Mouse (Mus musculus): ENCODE measurements at regions not wholly inside any gene's neighbourhood (a gene's known extent, or its start where the extent isn't known, plus 50 kb on each side); places are given as distances from the start of the nearest gene placed in this dataset.

DNA sequence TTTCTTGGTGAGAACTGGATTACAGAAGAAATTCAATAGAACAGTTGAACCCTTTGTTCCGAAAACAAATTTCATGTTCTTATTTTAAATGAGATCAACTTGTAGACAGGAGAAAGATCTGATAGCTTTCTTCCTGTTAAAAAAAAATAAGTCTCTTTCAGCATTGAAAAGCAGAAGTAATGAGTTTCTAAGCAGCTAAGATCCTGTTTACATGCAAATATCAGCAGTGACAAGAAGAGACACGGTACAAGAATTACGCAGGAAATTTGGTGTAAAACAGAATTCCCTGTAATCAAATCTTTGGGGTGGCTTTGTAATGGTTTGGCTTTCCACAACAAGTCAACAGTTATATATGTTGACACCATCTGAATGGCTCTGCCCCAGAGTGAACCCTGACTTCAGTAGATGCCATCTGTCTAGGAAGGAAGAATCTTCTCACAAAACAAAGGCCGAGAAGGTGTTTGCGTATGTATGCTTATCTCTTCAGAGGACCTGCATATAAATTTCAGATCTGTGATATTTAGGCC is 326.7 kb downstream of the Ets1 start:
- TF ChIP-seq POLR2A (IDR thresholded peaks at IDR 0.05; ENCODE audit: insufficient read depth, low read depth, low read length) (no peak), CTCF (IDR thresholded peaks at IDR 0.05) (no peak)

Data from heart, adult 2 months (tissue).